Mouse (Mus musculus) adrenal gland, adult (tissue): ENCODE measurements around the gene Cdkn2b.
A peak's percentile ranks its signal among the peaks of the same experiment; 100 is the strongest.

Experiments
- DNase-seq, 2 experiments: peaks; one replicate each; pipeline ENCODE4 v3.0.0; 2022 to 2023; ENCODE audit warnings: low spot score in 1 of 2; ENCODE audit not compliant: inconsistent age in 2 of 2

The Cdkn2b gene

DNA sequence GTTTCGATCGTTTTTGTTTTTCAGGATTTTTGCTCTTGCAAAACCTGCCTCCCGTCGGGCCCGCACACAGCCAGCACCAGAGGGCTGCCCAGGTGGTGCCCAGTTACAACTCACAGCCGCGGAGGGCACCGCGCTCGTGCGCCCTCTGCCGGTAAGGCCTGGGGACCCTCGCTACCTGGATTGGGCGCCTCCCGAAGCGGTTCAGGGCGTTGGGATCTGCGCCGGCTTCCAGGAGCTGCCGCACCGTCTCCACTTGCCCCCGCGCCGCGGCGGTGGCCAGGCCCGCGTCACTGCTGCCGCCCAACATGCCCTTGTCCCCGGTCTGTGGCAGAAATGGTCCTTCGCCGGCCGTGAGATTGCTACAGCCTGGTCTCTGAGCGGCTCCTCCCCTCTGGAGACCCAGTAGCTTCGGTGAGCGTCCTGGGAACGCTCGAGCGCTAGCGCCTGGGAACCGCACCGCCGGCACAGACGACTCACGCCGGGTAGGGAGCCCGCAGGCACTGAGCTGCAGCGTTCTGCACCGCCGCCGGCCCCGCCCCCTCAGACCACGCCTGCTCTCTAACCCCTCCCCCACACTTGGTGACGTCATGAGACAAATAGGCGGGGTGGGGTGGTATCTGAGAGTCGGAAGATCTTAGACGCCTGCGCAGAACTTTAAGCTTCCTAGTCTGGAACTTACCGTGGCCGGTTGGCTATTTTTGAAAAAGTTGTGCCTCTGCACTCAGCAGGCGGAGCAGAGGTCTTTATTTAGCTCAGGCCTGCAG is at the start of gene Cdkn2b:
Cdkn2b (minus strand) TSS at position 549 of the 764 bp plus-strand sequence.
- peak; percentile 97 to 100 for DNase-seq

- DNase-seq = peak; percentile 56 to 75
Observed at GRCm38 (mm10) chr4:89360349-89360748, 49.5 kb upstream of the Cdkn2b start.

- peak in 1 of 2 experiments; percentile 45 for DNase-seq
Observed at GRCm38 (mm10) chr4:89359506-89359905, 48.7 kb upstream of the Cdkn2b start.

- no peak for DNase-seq
Observed at GRCm38 (mm10) chr4:89353935-89354334, 43.1 kb upstream of the Cdkn2b start.

DNA sequence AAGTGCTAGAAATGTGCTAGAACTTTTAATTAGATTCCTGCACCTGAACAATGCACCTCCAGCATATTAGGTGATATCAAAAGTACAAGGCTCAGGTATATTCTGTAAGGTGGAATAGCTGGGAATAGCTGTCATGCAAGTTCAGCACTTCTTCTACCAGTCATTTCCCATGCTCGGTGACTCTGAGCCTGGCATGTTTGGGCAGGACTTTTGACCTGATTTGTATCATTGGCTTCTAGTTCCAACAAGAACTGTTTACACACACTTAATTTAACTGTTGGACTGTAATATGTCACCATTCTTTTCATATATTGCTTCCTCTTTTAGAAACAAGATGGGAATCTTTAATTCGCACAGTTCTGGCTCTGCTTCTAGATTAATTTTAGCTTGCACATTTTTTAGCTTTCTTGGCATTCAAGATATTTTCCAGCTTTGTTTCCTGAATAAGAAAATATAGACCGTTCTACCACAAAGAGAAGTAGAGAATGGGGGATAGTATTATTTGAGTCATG is 42.3 kb upstream of the Cdkn2b start:
- DNase-seq = no peak

DNA sequence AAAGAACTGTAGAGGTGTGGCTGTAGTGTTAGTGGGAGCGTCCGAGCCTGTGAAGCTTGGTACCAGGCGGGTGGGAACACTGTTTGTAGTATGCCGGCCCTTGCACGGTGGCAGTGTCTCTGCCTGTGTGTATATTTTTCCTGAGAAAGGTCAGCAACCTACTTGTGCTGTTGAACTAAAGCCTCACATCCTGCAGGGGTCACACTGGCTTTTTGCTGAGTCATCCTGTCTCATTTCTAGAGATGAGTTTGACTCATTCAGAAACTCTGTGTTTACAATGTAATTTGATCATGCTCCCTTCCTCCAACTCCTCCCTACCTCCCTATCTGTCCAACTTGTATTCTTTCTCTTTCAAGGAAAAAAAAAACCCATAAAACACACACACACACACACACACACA is 40.6 kb upstream of the Cdkn2b start:
- peak; percentile 50 to 82 for DNase-seq

GRCm38 (mm10) chr4:89350938-89351451 is 40.2 kb upstream of the Cdkn2b start:
- no peak for DNase-seq

GRCm38 (mm10) chr4:89350391-89350790 is 39.6 kb upstream of the Cdkn2b start:
- DNase-seq = no peak

DNA sequence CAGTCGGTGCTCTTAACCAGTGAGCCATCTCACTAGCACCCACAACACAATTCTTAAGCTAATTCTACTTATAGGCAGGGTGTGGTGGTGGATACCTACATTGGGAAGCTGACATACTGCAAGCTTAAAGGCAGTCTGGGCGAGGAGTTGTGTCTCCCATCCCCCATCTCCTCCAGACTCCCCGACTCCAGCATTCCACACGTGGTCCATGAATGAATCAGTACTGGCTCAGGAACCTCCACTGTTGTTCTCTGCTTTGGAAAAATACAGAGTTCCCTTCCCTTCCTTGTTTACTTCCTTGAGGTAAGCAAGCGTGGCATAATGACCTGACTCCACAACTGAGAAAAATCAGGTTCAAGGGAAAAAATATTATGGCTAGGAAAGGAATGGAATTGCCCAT is 38.0 kb upstream of the Cdkn2b start:
- DNase-seq = no peak

DNA sequence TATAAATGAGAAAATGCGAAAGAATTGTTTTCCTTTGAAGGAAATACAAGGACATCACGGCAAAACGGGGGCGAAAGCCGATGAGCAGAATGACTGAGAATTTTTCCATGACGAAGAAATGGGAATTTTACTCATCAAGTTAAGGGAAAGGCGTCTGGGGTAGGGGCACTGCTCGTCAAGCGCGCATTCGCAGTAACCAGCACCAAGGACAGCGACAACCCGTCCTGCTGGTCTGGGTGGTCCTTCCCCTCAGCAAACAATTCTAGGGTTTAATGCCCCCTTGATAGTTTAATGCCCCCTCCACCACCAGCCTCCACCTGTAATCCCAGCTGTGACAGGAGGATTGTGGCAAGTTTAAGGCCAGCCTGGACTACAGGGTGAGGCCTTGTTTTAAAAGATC is 2.6 kb upstream of the Cdkn2b start:
- DNase-seq = peak in 1 of 2 experiments; percentile 49

- DNase-seq = no peak
Observed at GRCm38 (mm10) chr4:89309996-89310395, 843 bp downstream of the Cdkn2b start.

- DNase-seq = no peak
Observed at GRCm38 (mm10) chr4:89308001-89308400, 2.8 kb downstream of the Cdkn2b start.

GRCm38 (mm10) chr4:89306798-89307365 is 4.0 kb downstream of the Cdkn2b start:
- peak; percentile 16 to 56 for DNase-seq

DNA sequence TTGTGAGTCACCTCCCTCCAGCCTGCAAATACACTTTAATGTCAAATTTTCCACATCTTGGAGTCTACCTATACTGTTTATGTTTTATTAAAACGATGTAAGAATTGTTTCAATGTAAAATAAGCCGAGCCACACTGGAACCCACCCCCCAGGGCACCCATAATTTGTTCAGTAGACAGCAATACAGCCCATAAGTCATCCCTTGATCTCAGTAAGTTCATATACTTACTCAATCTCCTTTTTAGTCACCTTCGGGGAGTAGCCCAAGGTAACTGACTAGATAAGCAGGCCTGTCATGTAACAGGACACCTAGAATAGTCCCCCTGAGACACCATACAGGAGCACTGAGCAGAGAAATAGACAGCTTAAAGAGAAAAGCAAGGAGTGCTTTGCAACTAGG is 5.1 kb downstream of the Cdkn2b start:
- DNase-seq = no peak

DNA sequence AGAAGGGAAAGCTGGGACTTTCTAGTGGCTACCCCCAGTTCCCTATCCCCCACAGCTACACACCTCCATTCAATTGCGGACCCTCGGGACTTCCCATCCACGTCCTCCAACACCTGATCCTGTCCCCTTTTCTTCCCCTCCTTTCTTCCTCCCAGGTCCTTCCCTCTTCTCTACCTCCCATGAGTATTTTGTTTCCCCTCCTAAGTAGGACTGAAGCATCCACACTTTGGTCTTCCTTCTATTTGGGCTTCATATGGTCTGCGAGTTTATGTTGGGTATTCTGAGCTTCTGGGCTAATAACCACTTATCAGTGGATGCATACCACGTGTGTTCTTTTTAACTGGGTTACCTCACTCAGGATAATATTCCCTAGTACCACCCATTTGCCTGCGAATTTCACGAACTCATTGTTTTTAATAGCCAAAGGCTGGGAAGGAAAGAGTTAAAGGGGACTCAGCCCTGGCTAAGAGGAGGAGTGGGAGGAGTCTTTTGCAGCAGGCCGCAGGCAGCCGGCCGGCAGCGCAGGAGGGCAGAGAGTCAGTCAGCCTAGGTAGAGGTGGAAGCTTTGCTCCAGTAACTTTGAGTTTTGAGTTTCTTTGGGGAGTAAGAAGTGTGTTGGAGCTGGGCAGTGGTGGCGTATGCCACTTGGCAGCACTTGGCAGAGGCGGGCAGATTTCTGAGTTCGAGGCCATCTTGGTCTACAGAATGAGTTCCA is 7.4 kb downstream of the Cdkn2b start:
- DNase-seq = peak; percentile 25 to 66

DNA sequence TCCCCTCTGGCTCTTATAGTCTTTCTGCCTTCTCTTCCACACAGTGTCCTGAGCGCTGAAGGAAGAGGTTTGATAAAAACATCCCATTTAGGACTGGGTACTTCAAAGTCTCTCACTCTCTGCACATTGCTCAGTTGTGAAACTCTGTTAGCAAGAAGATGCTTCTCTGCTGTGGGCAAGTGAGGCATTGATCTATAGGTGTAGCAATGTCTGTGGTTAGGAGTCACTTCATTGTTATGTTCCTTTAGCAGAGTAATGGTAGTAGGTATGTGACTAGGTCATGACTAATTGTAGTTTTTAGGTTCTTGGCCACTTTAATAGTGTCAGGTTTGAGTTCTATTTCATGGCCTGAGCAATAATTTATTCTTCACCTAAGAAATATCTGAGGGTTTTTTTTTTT is 8.7 kb downstream of the Cdkn2b start:
- DNase-seq = no peak

GRCm38 (mm10) chr4:89299721-89300120 is 11.1 kb downstream of the Cdkn2b start:
- no peak for DNase-seq

GRCm38 (mm10) chr4:89295441-89296220 is 15.2 kb downstream of the Cdkn2b start:
- no peak for DNase-seq

DNA sequence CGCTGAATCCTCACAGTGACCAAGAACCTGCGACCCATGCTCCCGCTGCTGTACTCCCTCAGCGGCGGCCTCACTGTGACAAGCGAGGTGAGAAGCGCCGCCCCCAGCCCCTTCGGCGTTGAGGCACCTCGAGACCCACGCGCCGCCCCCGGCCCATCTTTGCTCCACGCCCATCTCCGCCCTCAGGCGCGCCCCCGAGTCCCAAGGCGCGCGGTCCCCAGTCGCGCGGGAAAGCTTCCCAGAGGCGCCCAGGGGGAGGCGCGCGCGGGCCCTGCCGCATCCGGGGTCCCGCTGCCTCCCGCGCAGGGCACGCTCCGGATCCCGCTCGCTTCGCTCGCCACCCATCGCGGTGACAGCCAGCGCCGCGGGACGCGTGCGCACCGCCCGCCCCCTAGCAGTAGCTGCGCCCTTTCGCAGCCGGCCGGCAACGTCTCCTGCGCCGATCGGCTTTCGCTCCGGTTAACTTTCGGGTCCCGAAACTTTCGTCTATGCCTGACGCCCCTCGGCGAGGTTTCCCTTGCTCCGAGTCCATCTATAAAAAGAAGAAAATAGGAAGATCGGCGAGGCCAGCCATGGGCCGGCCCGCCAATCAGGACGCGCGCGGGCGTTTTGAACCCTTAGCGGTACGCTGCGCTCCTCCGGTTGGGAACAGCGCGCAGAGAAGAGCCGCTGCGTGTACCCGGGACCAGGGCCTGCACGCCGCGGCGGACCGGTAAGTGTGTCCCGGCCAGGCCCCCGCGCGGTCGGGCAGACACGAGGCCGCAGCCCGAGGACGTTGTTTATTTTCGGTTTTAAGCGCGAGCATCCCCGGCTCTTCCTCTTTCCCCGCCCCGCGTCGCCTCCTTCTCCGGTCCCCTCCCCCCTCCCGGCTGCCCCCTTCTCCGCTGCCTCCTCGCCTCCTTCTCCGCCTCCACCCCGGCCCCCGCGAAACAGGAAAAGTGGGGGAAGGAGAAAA is 16.1 kb downstream of the Cdkn2b start, which contains the start of gene Cdkn2a:
Cdkn2a (minus strand) TSS at position 168 of the 955 bp plus-strand sequence.
- peak; percentile 84 to 95 for DNase-seq

DNA sequence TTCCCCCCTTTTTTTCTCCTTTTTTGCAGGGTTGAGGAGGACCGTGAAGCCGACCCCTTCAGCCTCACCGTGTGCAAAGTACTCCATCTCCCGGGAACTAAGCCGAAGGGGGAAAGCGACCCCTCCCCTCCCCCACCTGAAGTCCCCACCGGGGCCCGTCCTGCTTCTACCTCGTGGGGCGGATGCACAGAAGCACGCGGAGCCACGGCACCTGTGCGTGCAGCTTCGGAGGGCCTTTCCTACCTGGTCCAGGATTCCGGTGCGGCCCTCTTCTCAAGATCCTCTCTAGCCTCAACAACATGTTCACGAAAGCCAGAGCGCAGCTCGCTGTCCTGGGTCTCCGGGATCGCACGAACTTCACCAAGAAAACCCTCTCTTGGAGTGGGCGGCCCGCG is 16.8 kb downstream of the Cdkn2b start:
- DNase-seq = no peak
